In the genomic region with DNA sequence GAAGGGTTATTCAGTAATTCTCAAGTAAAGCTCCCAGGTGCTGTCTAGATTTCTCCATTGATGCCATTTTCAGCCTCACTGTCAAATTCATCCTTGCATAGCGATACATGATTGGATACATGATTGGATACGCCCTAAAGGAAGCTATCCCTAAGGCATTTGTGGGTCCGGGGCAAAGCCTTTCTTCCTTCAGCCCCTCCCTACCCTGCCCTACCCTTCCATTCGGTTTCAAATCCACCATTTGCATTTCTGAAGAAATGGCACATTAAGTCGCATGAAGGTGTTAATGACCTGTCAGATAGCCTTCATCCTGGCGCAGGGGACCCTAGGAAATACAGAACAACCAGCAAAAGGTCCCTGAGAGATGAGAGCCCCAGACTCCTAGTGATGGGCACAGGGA, we compare ENCODE assay signal across 22 mouse cellular contexts.
"Had no signal": no experiment of that assay in that cellular context is flagged by ENCODE, and none has a peak within 500 bp of the region (broad histone marks: within the 10 kb centered on the region; RNA-seq: fewer than 3 reads in every experiment).

No protein-coding gene starts in this region.

- H3K9ac ChIP-seq: limb, embryonic 12.5 days; limb, embryonic 15.5 days; liver, embryonic 14.5 days; liver, postnatal 0 days; lung, embryonic 14.5 days; neural tube, embryonic 13.5 days had no signal

- ATAC-seq: liver, postnatal 0 days; lung, postnatal 0 days had no signal

- H3K4me1 ChIP-seq: limb, embryonic 15.5 days; neural tube, embryonic 13.5 days had no signal

- H3K36me3 ChIP-seq: limb, embryonic 12.5 days; limb, embryonic 15.5 days; midbrain, embryonic 10.5 days; neural tube, embryonic 13.5 days had no signal

- H3K4me2 ChIP-seq: limb, embryonic 12.5 days; limb, embryonic 15.5 days; liver, embryonic 11.5 days; lung, embryonic 14.5 days; neural tube, embryonic 13.5 days had no signal

- H3K9me3 ChIP-seq: limb, embryonic 12.5 days; limb, embryonic 15.5 days; megakaryocyte, embryonic 14.5 days; midbrain, embryonic 10.5 days; neural tube, embryonic 13.5 days had no signal

- H3K27me3 ChIP-seq: neural tube, embryonic 13.5 days had no signal

- H3K27ac ChIP-seq: limb, embryonic 12.5 days; limb, embryonic 15.5 days; liver, embryonic 14.5 days; midbrain, embryonic 10.5 days; neural tube, embryonic 13.5 days had no signal

- H3K4me3 ChIP-seq: limb, embryonic 12.5 days; limb, embryonic 15.5 days; megakaryocyte, embryonic 14.5 days; midbrain, embryonic 10.5 days; myocyte; neural tube, embryonic 13.5 days had no signal

- DNase-seq: kidney, adult 18-20 months; kidney, adult 9 months; kidney, postnatal 14 days; kidney, postnatal 4 days; left cerebral cortex, postnatal 4 days; liver, postnatal 0 days; lung, embryonic 14.5 days; lung, postnatal 36 days; retina, postnatal 1 day; right cerebral cortex, postnatal 25 days; spleen, adult 18-20 months; thymus, adult 2 months; thymus, postnatal 4 days had no signal
